ENCODE assay signal across 27 mouse cellular contexts in genomic region chr4:128824131-128824530, GRCm38 (mm10).
"Had no signal": no experiment of that assay in that cellular context is flagged by ENCODE, and none has a peak within 500 bp of the region (broad histone marks: within the 10 kb centered on the region; RNA-seq: fewer than 3 reads in every experiment).

No protein-coding gene starts in this region.

- H3K4me3 ChIP-seq: gastrocnemius, adult 2 months; heart, adult 2 months; heart, embryonic 13.5 days; heart, embryonic 15.5 days; hindbrain, embryonic 10.5 days; hindbrain, embryonic 13.5 days; hindbrain, embryonic 15.5 days; kidney, embryonic 15.5 days; limb, embryonic 13.5 days; limb, embryonic 15.5 days; liver, embryonic 12.5 days had no signal

- H3K27ac ChIP-seq: gastrocnemius, adult 2 months; heart, adult 2 months; heart, embryonic 13.5 days; heart, embryonic 15.5 days; hindbrain, embryonic 10.5 days; hindbrain, embryonic 13.5 days; hindbrain, embryonic 15.5 days; hindbrain, postnatal 0 days; kidney, embryonic 15.5 days; kidney, postnatal 0 days; limb, embryonic 13.5 days; limb, embryonic 15.5 days; liver, embryonic 12.5 days; liver, embryonic 14.5 days had no signal

- H3K4me1 ChIP-seq: heart, embryonic 15.5 days; hindbrain, embryonic 13.5 days; hindbrain, embryonic 15.5 days; liver, embryonic 12.5 days had no signal

- H3K9me3 ChIP-seq: heart, embryonic 13.5 days; heart, embryonic 15.5 days; hindbrain, embryonic 10.5 days; hindbrain, embryonic 13.5 days; hindbrain, embryonic 15.5 days; kidney, embryonic 15.5 days; limb, embryonic 13.5 days; limb, embryonic 15.5 days; liver, embryonic 12.5 days had no signal

- H3K4me2 ChIP-seq: heart, embryonic 11.5 days; heart, embryonic 13.5 days; heart, embryonic 15.5 days; hindbrain, embryonic 13.5 days; hindbrain, embryonic 15.5 days; kidney, embryonic 15.5 days; limb, embryonic 13.5 days; limb, embryonic 15.5 days; liver, embryonic 12.5 days had no signal

- H3K9ac ChIP-seq: heart, embryonic 13.5 days; heart, embryonic 15.5 days; hindbrain, embryonic 13.5 days; hindbrain, embryonic 15.5 days; kidney, embryonic 15.5 days; limb, embryonic 13.5 days; limb, embryonic 15.5 days; liver, embryonic 12.5 days; liver, embryonic 14.5 days had no signal

- H3K27me3 ChIP-seq: heart, embryonic 13.5 days; heart, embryonic 15.5 days; hindbrain, embryonic 13.5 days; hindbrain, embryonic 15.5 days; kidney, embryonic 15.5 days; limb, embryonic 13.5 days; limb, embryonic 15.5 days had no signal

- ATAC-seq: hindbrain, postnatal 0 days; liver, embryonic 12.5 days had no signal

- DNase-seq: gastrocnemius, adult 2 months; gastrocnemius, postnatal 10 days; gastrocnemius, postnatal 25 days; heart, adult 11 months; heart, adult 2 months; heart, postnatal 14 days; heart, postnatal 36 days; kidney, adult 18-20 months; kidney, adult 9 months; kidney, postnatal 14 days; kidney, postnatal 36 days; layer of hippocampus, adult 9-11 months; layer of hippocampus, postnatal 36 days; left cerebral cortex, postnatal 4 days had no signal

- H3K36me3 ChIP-seq: heart, embryonic 13.5 days; heart, embryonic 15.5 days; hindbrain, embryonic 10.5 days; hindbrain, embryonic 13.5 days; hindbrain, embryonic 15.5 days; kidney, embryonic 15.5 days; limb, embryonic 13.5 days; limb, embryonic 15.5 days; liver, embryonic 12.5 days had no signal
